In genomic region chr19:43843184-43843583, GRCm38 (mm10) we compare ENCODE assay signal across 31 mouse cellular contexts.
DNase-seq lines count a peak whose midpoint lies in the region; ATAC-seq and TF ChIP-seq lines count a peak whose summit lies in the region.
"Had no signal": no experiment of that assay in that cellular context is flagged by ENCODE, and none has a peak within 500 bp of the region (broad histone marks: within the 10 kb centered on the region; RNA-seq: fewer than 3 reads in every experiment).

No protein-coding gene starts in this region.

- H3K36me3 ChIP-seq in kidney, postnatal 0 days (ENCODE audit: insufficient read depth, low read length): peaks cover 14% of the 10 kb centered on the region

- no peak for DNase-seq in kidney, postnatal 0 days (ENCODE audit: low spot score)
- no peak for DNase-seq in kidney, postnatal 36 days
- peak; percentile 30 for DNase-seq in R1 (ENCODE audit: low read depth, low spot score)
- no peak for DNase-seq in cerebellum, adult 9-11 months
- no peak for DNase-seq in layer of hippocampus, adult 9-10 months (ENCODE audit: low spot score)
- no peak for DNase-seq in kidney, adult 11 months
- DNase-seq: adrenal gland, postnatal 10 days; adrenal gland, postnatal 36 days; B cell, adult 2 months; cerebellum, adult 11 months; cerebellum, adult 2 months; cerebellum, postnatal 10 days; cerebellum, postnatal 36 days; embryo, embryonic 11 days; gastrocnemius, postnatal 14 days; heart, adult 18-20 months; heart, postnatal 10 days; heart, postnatal 36 days had no signal

- H3K9ac ChIP-seq in kidney, postnatal 0 days (ENCODE audit: low read depth, low read length): no peak overlapping the region
- H3K9ac ChIP-seq: embryonic facial prominence, embryonic 13.5 days; forebrain, embryonic 12.5 days; forebrain, embryonic 15.5 days; heart, embryonic 12.5 days; heart, embryonic 15.5 days; hindbrain, embryonic 13.5 days had no signal

- 87% methylated on average over 9 of the region's 9 CpGs for WGBS in kidney, postnatal 0 days

- no peaks in the 10 kb centered on the region for H3K9me3 ChIP-seq in kidney, postnatal 0 days (replicated peaks; ENCODE audit: low read length)
- H3K9me3 ChIP-seq: embryonic facial prominence, embryonic 10.5 days; embryonic facial prominence, embryonic 13.5 days; forebrain, embryonic 12.5 days; forebrain, embryonic 15.5 days; heart, embryonic 12.5 days; heart, embryonic 15.5 days; hindbrain, embryonic 10.5 days; hindbrain, embryonic 13.5 days had no signal

- no peaks in the 10 kb centered on the region for H3K27me3 ChIP-seq in kidney, postnatal 0 days (ENCODE audit: insufficient read depth, low read length)
- H3K27me3 ChIP-seq: CH12.LX; embryonic facial prominence, embryonic 13.5 days; forebrain, embryonic 12.5 days; forebrain, embryonic 15.5 days; heart, embryonic 12.5 days; heart, embryonic 15.5 days; hindbrain, embryonic 13.5 days had no signal

- H3K4me3 ChIP-seq in kidney, postnatal 0 days (replicated peaks; ENCODE audit: low read depth, low read length): no peak overlapping the region
- H3K4me3 ChIP-seq: embryonic facial prominence, embryonic 10.5 days; embryonic facial prominence, embryonic 13.5 days; erythroblast, embryonic 14.5 days; forebrain, embryonic 12.5 days; forebrain, embryonic 15.5 days; heart, embryonic 12.5 days; heart, embryonic 15.5 days; hindbrain, embryonic 10.5 days; hindbrain, embryonic 13.5 days had no signal

- no peak overlapping the region for H3K4me2 ChIP-seq in kidney, postnatal 0 days (ENCODE audit: low read length)
- H3K4me2 ChIP-seq: embryonic facial prominence, embryonic 13.5 days; forebrain, embryonic 12.5 days; forebrain, embryonic 15.5 days; heart, embryonic 12.5 days; heart, embryonic 15.5 days; hindbrain, embryonic 13.5 days had no signal

- 0 out of 2 replicates have a peak, but pooled peaks have one; percentile 9 for TF ChIP-seq CTCF in kidney, postnatal 0 days (IDR thresholded peaks at IDR 0.05; ENCODE audit: low read depth)

- no peaks in the 10 kb centered on the region for H3K4me1 ChIP-seq in kidney, postnatal 0 days (replicated peaks; ENCODE audit: insufficient read depth, low read length)
- H3K4me1 ChIP-seq: forebrain, embryonic 12.5 days; forebrain, embryonic 15.5 days; heart, embryonic 12.5 days; heart, embryonic 15.5 days; hindbrain, embryonic 10.5 days; hindbrain, embryonic 13.5 days had no signal

- ATAC-seq in kidney, postnatal 0 days (replicated peaks; ENCODE audit: low FRiP score, low read depth): no peak
- peak; percentile 52 for ATAC-seq in granulocyte monocyte progenitor cell, adult 5-6 weeks (replicated peaks; ENCODE audit: poor library complexity, severe bottlenecking)
- ATAC-seq in neutrophil, adult 5-6 weeks (ENCODE audit: extremely low read depth, insufficient number of reproducible peaks, low FRiP score, poor library complexity, severe bottlenecking): 0 out of 2 replicates have a peak, but pooled peaks have one; percentile 19
- ATAC-seq: forebrain, embryonic 15.5 days; hindbrain, embryonic 16.5 days had no signal

- H3K27ac ChIP-seq in kidney, postnatal 0 days: no peak overlapping the region
- H3K27ac ChIP-seq: embryonic facial prominence, embryonic 10.5 days; embryonic facial prominence, embryonic 13.5 days; forebrain, embryonic 12.5 days; forebrain, embryonic 15.5 days; heart, embryonic 15.5 days; hindbrain, embryonic 10.5 days; hindbrain, embryonic 13.5 days had no signal
